Mouse (Mus musculus) myocyte (in vitro differentiated cells): ENCODE data around the gene Slc47a1. TPM values are rescaled to one million over a fixed set of nuclear protein-coding genes. Genes with fewer than 3 reads are reported as not detected.
A peak's percentile ranks its signal among the peaks of the same experiment; 100 is the strongest.

Experiments used
- H3K27me3 ChIP-seq: one replicate; pipeline ENCODE4 v1.6.1; 2011; ENCODE audit not compliant: control insufficient read depth, insufficient read depth, insufficient read length
- H3K36me3 ChIP-seq: one replicate; pipeline ENCODE4 v1.6.1; 2011; ENCODE audit not compliant: control insufficient read depth, insufficient read depth
- H3K4me2 ChIP-seq: one replicate; pipeline ENCODE4 v1.6.1; 2011; ENCODE audit warnings: low read depth, control low read depth
- H3K4me3 ChIP-seq: one replicate; pipeline ENCODE4 v1.5.1; 2011; ENCODE audit warnings: mild to moderate bottlenecking, control low read depth, moderate library complexity
- H3K79me2 ChIP-seq: one replicate; pipeline ENCODE4 v1.6.1; 2011; ENCODE audit not compliant: control insufficient read depth, insufficient read depth
- H3ac ChIP-seq: one replicate; pipeline ENCODE4 v1.6.1; 2011; ENCODE audit not compliant: control insufficient read depth, insufficient read length
- CEBPB ChIP-seq: IDR thresholded peaks from 2 replicates; pipeline ENCODE4 v1.6.1; 2011; ENCODE audit warnings: mild to moderate bottlenecking, moderate library complexity; ENCODE audit not compliant: poor library complexity, insufficient read depth, severe bottlenecking
- E2F4 ChIP-seq: IDR thresholded peaks from one replicate; pipeline ENCODE4 v1.6.1; 2011; ENCODE audit warnings: mild to moderate bottlenecking, control low read depth, moderate library complexity; ENCODE audit not compliant: insufficient read depth
- MAX ChIP-seq: IDR thresholded peaks from one replicate; pipeline ENCODE4 v1.6.1; 2011; ENCODE audit warnings: low read depth, mild to moderate bottlenecking, control low read depth
- MYOD1 ChIP-seq, 3 experiments: IDR thresholded peaks; one replicate each; pipeline ENCODE4 v1.6.1; 2011; ENCODE audit warnings: control low read depth in 2 of 3, low read depth in 2 of 3, mild to moderate bottlenecking in 2 of 3, moderate library complexity in 1 of 3; ENCODE audit not compliant: insufficient read length in 2 of 3, control insufficient read depth in 1 of 3
- MYOG ChIP-seq, 3 experiments: IDR thresholded peaks; one replicate each; pipeline ENCODE4 v1.6.1; 2011; ENCODE audit warnings: control low read depth in 2 of 3, low read depth in 2 of 3, mild to moderate bottlenecking in 2 of 3; ENCODE audit not compliant: insufficient read length in 2 of 3, control insufficient read depth in 1 of 3, insufficient read depth in 1 of 3
- POLR2A ChIP-seq: IDR thresholded peaks from one replicate; pipeline ENCODE4 v1.6.1; 2011; ENCODE audit warnings: low read depth, mild to moderate bottlenecking, control low read depth, moderate library complexity; ENCODE audit not compliant: insufficient read length
- POLR2AphosphoS2 ChIP-seq: IDR thresholded peaks from one replicate; pipeline ENCODE4 v1.6.1; 2011; ENCODE audit warnings: low read depth, control low read depth; ENCODE audit not compliant: insufficient read length
- REST ChIP-seq: IDR thresholded peaks from one replicate; pipeline ENCODE4 v1.6.1; 2011; ENCODE audit warnings: mild to moderate bottlenecking, control low read depth, moderate library complexity; ENCODE audit not compliant: insufficient read depth, insufficient read length
- SRF ChIP-seq: IDR thresholded peaks from one replicate; pipeline ENCODE4 v1.6.1; 2011; ENCODE audit warnings: low read depth; ENCODE audit not compliant: control insufficient read depth, insufficient read length
- TCF12 ChIP-seq: IDR thresholded peaks from one replicate; pipeline ENCODE4 v1.6.1; 2011; ENCODE audit warnings: mild to moderate bottlenecking, control low read depth; ENCODE audit not compliant: poor library complexity, insufficient read depth, severe bottlenecking
- TCF3 ChIP-seq: IDR thresholded peaks from one replicate; pipeline ENCODE4 v1.6.1; 2011; ENCODE audit warnings: low read depth, control low read depth; ENCODE audit not compliant: insufficient read length
- USF1 ChIP-seq: IDR thresholded peaks from one replicate; pipeline ENCODE4 v1.6.1; 2011; ENCODE audit warnings: low read depth, mild to moderate bottlenecking, control low read depth, moderate library complexity
- polyA plus RNA-seq: library from polyadenylated mRNA; unstranded; fragments of >200 nt; fragmentation: generic; extraction: Trizol; gene quantifications from one replicate; pipeline ENCODE4 v1.2.1, GENCODE M21; 2012; ENCODE audit warnings: missing spikeins

Gene Slc47a1
- polyA plus RNA-seq, 1 experiment = 0.05 TPM

DNA sequence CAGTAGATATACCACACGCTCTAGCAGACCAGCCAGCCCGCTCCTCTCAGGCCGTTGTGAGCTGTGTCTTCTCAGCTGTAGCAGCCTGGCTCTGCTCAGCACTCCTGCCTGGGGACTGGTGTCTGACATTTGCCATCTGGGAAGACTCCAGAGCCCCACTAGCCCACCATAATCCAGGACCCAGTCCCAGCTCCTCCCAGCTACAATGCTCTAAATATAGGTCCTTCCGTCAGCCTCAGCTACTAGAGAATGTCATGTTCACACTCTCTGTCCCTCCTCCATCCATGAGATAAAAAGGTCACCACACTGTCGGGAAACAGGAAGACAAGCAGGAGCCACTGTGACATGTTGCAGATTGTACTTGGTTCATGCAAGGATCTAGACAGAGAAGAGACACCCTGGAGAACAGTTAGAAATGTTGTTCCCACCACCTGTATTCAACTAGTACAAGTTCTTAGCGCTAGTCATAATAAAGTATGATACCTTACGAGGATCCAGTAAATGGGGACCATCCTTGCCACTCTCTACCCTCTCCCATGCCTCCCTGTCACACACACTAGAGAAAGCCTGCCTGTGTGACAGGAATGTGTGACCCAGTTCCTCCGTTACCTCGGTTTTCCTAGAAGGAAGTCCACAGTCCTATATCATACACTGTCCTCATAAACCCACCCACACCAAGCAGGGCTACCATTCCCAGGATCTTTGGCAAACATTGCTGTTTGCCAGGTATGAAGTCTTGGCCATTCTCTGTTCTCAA, 11.4 kb downstream of the Slc47a1 start:
- H3K79me2 ChIP-seq = no peaks in the 10 kb centered on the region
- no peaks in the 10 kb centered on the region for H3K36me3 ChIP-seq
- no peak overlapping the region for H3ac ChIP-seq
- no peak overlapping the region for H3K4me2 ChIP-seq
- H3K27me3 ChIP-seq = peaks cover 35% of the 10 kb centered on the region
- no peak overlapping the region for H3K4me3 ChIP-seq
- TF ChIP-seq SRF (no peak), CEBPB (no peak), TCF3 (no peak), REST (no peak), USF1 (no peak)

- H3K79me2 ChIP-seq = no peaks in the 10 kb centered on the region
- H3K4me2 ChIP-seq = no peak overlapping the region
- H3ac ChIP-seq = no peak overlapping the region
- no peak overlapping the region for H3K4me3 ChIP-seq
- H3K27me3 ChIP-seq = peaks cover 33% of the 10 kb centered on the region
- H3K36me3 ChIP-seq = no peaks in the 10 kb centered on the region
- TF ChIP-seq MYOD1 (IDR thresholded peaks at IDR 0.05; ENCODE audit: control insufficient read depth in 1 of 3, insufficient read length in 2 of 3, low read depth in 2 of 3) = peak in 1 of 3 experiments; percentile 1
- no peak for TF ChIP-seq POLR2AphosphoS2
- TF ChIP-seq MAX = no peak
- TF ChIP-seq SRF = no peak
- no peak for TF ChIP-seq USF1
Observed at GRCm38 (mm10) chr11:61365938-61366337, 12.2 kb downstream of the Slc47a1 start.

GRCm38 (mm10) chr11:61364096-61364495, 14.0 kb downstream of the Slc47a1 start:
- H3ac ChIP-seq = no peak overlapping the region
- no peak overlapping the region for H3K4me2 ChIP-seq
- TF ChIP-seq POLR2AphosphoS2 = no peak
- TF ChIP-seq TCF12 = no peak
- TF ChIP-seq REST = no peak
- no peak for TF ChIP-seq MYOD1 (IDR thresholded peaks at IDR 0.05; ENCODE audit: control insufficient read depth in 1 of 3, insufficient read length in 2 of 3, low read depth in 2 of 3)
- TF ChIP-seq SRF = no peak
- no peak for TF ChIP-seq MAX
- H3K27me3 ChIP-seq = peaks cover 22% of the 10 kb centered on the region
- H3K4me3 ChIP-seq = no peak overlapping the region
- no peaks in the 10 kb centered on the region for H3K36me3 ChIP-seq
- no peaks in the 10 kb centered on the region for H3K79me2 ChIP-seq

DNA sequence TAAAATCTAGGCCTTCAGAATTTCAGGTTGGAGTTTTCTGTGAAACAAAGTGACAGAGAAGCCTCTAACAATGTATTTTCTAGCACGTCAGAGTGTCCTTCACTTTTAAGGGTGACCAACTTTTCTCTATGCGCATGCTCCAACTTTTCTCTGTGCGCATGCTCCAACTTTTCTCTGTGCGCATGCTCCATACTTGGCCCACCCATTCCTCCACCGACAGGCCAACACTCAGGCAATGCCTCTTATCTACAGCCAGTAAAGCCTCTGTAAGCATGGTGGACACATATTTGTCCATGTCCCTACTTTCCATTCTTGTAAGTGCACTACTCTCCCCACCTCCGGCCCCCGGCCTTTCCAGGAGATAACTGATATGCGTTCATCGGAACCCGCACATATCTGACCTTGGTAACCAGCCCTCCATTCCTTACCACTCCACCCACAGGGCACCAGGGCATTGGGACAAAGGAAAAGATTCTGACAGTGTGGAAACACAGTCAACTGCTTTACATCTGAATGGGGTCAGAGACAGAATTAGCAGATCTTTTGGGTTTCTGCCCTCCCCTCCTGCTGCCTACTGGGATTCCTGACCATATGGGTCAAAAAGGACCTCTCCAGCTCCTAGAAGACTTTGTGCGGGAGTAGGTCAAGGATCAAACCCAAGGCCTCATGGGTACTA, 16.5 kb downstream of the Slc47a1 start:
- no peak for TF ChIP-seq MAX
- TF ChIP-seq MYOD1 (IDR thresholded peaks at IDR 0.05; ENCODE audit: control insufficient read depth in 1 of 3, insufficient read length in 2 of 3, low read depth in 2 of 3) = no peak
- H3K4me3 ChIP-seq = no peak overlapping the region
- H3K36me3 ChIP-seq = no peaks in the 10 kb centered on the region
- H3K79me2 ChIP-seq = no peaks in the 10 kb centered on the region
- H3K27me3 ChIP-seq = peaks cover 16% of the 10 kb centered on the region
- H3K4me2 ChIP-seq = no peak overlapping the region
- no peak overlapping the region for H3ac ChIP-seq

DNA sequence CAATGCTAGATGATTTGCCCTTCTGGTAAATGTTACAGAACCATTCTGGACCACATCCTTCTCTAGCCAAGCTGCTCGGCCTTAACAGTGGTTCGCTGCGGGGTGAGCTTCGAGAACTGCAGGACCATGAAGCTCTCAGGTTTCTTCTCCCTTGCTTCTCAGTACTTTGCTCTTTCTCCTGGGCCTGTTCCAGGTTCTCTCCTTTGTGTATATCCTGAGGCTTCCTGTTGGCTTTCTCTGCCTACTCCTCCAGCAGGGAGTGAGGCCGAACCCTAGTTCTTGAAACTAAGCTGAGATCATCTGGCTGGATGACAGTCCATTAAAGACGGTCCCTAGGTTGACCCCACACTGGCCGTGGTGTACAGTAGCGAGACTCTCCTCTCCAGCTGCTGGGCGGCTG, 21.5 kb downstream of the Slc47a1 start:
- Histone ChIP-seq H3K79me2 (no peaks in the 10 kb centered on the region), H3K36me3 (no peaks in the 10 kb centered on the region), H3K4me3 (no peak overlapping the region), H3K4me2 (no peak overlapping the region), H3K27me3 (peaks cover 19% of the 10 kb centered on the region), H3ac (no peak overlapping the region)
- TF ChIP-seq E2F4 (no peak), REST (no peak), POLR2A (no peak), TCF12 (no peak), MYOG (IDR thresholded peaks at IDR 0.05; ENCODE audit: control insufficient read depth in 1 of 3, insufficient read depth in 1 of 3, insufficient read length in 2 of 3, low read depth in 2 of 3) (no peak), MYOD1 (IDR thresholded peaks at IDR 0.05; ENCODE audit: control insufficient read depth in 1 of 3, insufficient read length in 2 of 3, low read depth in 2 of 3) (no peak), USF1 (no peak), POLR2AphosphoS2 (no peak), TCF3 (no peak), CEBPB (no peak), MAX (no peak), SRF (no peak)
